Mouse (Mus musculus): ENCODE data around the gene Clcn7.

DNA sequence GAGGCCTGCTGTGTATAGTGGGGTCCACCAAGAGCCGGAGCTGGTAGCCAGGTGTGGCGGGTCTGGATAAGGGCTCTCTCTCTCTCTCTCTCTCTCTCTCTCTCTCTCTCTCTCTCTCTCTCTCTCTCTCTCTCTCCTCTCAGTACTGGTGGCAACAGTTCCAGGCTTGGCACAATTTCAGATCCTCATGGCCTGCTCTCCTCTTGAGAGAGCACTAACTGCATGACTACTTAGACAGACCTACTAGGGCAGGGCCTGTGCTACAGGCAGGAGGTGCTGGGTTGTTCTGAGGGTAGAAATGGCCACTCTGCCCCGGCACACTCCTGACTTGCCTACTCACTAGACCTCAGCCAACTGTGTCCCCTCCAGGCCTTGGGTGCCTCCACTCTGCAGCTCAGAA, 39.4 kb downstream of the Clcn7 start:
- TF ChIP-seq CTCF (conservative IDR thresholded peaks at IDR 0.05; ENCODE audit: low read length) (no peak), NANOG (IDR thresholded peaks at IDR 0.05; ENCODE audit: borderline replicate concordance, low read length) (no peak)
